Mouse (Mus musculus) CH12.LX (cell line): ENCODE measurements around the gene Galnt12. TPM values are rescaled to one million over a fixed set of nuclear protein-coding genes. Genes with fewer than 3 reads are reported as not detected.

Source experiments
- DNase-seq: peaks from one replicate; pipeline ENCODE4 v3.0.0-alpha.2; 2013; ENCODE audit errors: extremely low read depth
- H3K27ac ChIP-seq: 2 replicates; pipeline ENCODE4 v1.5.1; 2012; ENCODE audit warnings: low read depth, mild to moderate bottlenecking, control low read depth, moderate library complexity; ENCODE audit not compliant: insufficient read depth
- H3K27me3 ChIP-seq: replicated peaks from 2 replicates; pipeline ENCODE3; 2012; ENCODE audit warnings: inconsistent platforms
- H3K36me3 ChIP-seq, 2 experiments: replicated peaks in 1 of 2; 2 replicates each; pipeline versions ENCODE3 to v1.6.1; 2012; ENCODE audit warnings: inconsistent platforms in 1 of 2, low read length in 1 of 2, mild to moderate bottlenecking in 1 of 2, mixed read lengths in 1 of 2, moderate library complexity in 1 of 2; ENCODE audit not compliant: control insufficient read depth in 1 of 2, insufficient read depth in 1 of 2
- H3K4me1 ChIP-seq, 2 experiments: 2 replicates each; pipeline ENCODE4 v1.6.1; 2012; ENCODE audit warnings: inconsistent platforms in 1 of 2, moderate library complexity in 1 of 2; ENCODE audit not compliant: insufficient read depth in 2 of 2, control insufficient read depth in 1 of 2
- H3K4me2 ChIP-seq: 2 replicates; pipeline ENCODE4 v1.6.1; 2012; ENCODE audit warnings: low read depth, mild to moderate bottlenecking, control low read depth; ENCODE audit not compliant: poor library complexity, insufficient read depth, severe bottlenecking
- H3K4me3 ChIP-seq, 3 experiments: fragments of 150-350 bp in 1 of 3; sonication (generic) in 1 of 3; replicated peaks in 1 of 3; 2 replicates each; pipeline versions ENCODE3 to v1.5.1; 2011 to 2012; ENCODE audit warnings: low read depth in 2 of 3, low read length in 2 of 3, mild to moderate bottlenecking in 2 of 3, moderate library complexity in 2 of 3, control low read depth in 1 of 3, improper control_type of control experiment in 1 of 3, inconsistent platforms in 1 of 3, mixed read lengths in 1 of 3; ENCODE audit not compliant: poor library complexity in 1 of 3
- H3K79me2 ChIP-seq: replicated peaks from 2 replicates; pipeline ENCODE4 v1.6.1; 2012; ENCODE audit warnings: mild to moderate bottlenecking, moderate library complexity; ENCODE audit not compliant: control insufficient read depth, poor library complexity, insufficient read depth, severe bottlenecking; ENCODE audit errors: extremely low read depth
- H3K9ac ChIP-seq: 2 replicates; pipeline ENCODE4 v1.6.1; 2012; ENCODE audit warnings: low read depth, mild to moderate bottlenecking, control low read depth, moderate library complexity; ENCODE audit not compliant: insufficient read depth
- H3K9me3 ChIP-seq: replicated peaks from 2 replicates; pipeline ENCODE3; 2012; ENCODE audit warnings: low read length, inconsistent platforms, mixed read lengths
- BHLHE40 ChIP-seq: IDR thresholded peaks from 2 replicates; pipeline ENCODE4 v1.6.1; 2011; ENCODE audit warnings: mild to moderate bottlenecking, low read depth, low read length, improper control_type of control experiment
- CTCF ChIP-seq, 2 experiments: IDR thresholded peaks in 1 of 2; conservative IDR thresholded peaks in 1 of 2; 2 replicates each; pipeline ENCODE4 v1.5.1; 2011 to 2012; ENCODE audit warnings: low read depth in 2 of 2, low read length in 2 of 2, improper control_type of control experiment in 1 of 2, inconsistent platforms in 1 of 2, mild to moderate bottlenecking in 1 of 2, moderate library complexity in 1 of 2
- E2F4 ChIP-seq: IDR thresholded peaks from 2 replicates; pipeline ENCODE4 v1.6.1; 2011; ENCODE audit warnings: low read depth, low read length, improper control_type of control experiment; ENCODE audit not compliant: insufficient replicate concordance
- ELF1 ChIP-seq: IDR thresholded peaks from 2 replicates; pipeline ENCODE4 v1.6.1; 2014; ENCODE audit warnings: low read depth, mild to moderate bottlenecking, inconsistent platforms, low read length, improper control_type of control experiment
- EP300 ChIP-seq: IDR thresholded peaks from 2 replicates; pipeline ENCODE4 v1.6.1; 2011; ENCODE audit warnings: low read length, improper control_type of control experiment
- ETS1 ChIP-seq: conservative IDR thresholded peaks from 2 replicates; pipeline ENCODE4 v1.6.1; 2012; ENCODE audit warnings: low read depth, mild to moderate bottlenecking, inconsistent platforms, low read length, improper control_type of control experiment, moderate library complexity
- HCFC1 ChIP-seq: IDR thresholded peaks from 2 replicates; pipeline ENCODE4 v1.6.1; 2012; ENCODE audit warnings: low read depth, mild to moderate bottlenecking, inconsistent platforms, low read length, improper control_type of control experiment
- IRF4 ChIP-seq: IDR thresholded peaks from 2 replicates; pipeline ENCODE4 v1.6.1; 2014; ENCODE audit warnings: low read depth, mild to moderate bottlenecking, inconsistent platforms, low read length, improper control_type of control experiment
- JUN ChIP-seq: IDR thresholded peaks from 2 replicates; pipeline ENCODE4 v1.6.1; 2011; ENCODE audit warnings: low read depth, mild to moderate bottlenecking, low read length, improper control_type of control experiment, moderate library complexity; ENCODE audit not compliant: insufficient read depth
- JUND ChIP-seq: conservative IDR thresholded peaks from 2 replicates; pipeline ENCODE4 v1.6.1; 2011; ENCODE audit warnings: low read depth, low read length, improper control_type of control experiment
- KAT2A ChIP-seq: IDR thresholded peaks from 2 replicates; pipeline ENCODE4 v1.6.1; 2012; ENCODE audit warnings: low read length, improper control_type of control experiment, inconsistent platforms; ENCODE audit not compliant: insufficient replicate concordance
- MAX ChIP-seq: IDR thresholded peaks from 2 replicates; pipeline ENCODE4 v1.6.1; 2011; ENCODE audit warnings: low read length, improper control_type of control experiment
- MAZ ChIP-seq: IDR thresholded peaks from 2 replicates; pipeline ENCODE4 v1.6.1; 2012; ENCODE audit warnings: low read depth, mild to moderate bottlenecking, inconsistent platforms, low read length, improper control_type of control experiment, moderate library complexity
- MXI1 ChIP-seq: IDR thresholded peaks from 2 replicates; pipeline ENCODE4 v1.6.1; 2011; ENCODE audit warnings: mild to moderate bottlenecking, low read depth, low read length, improper control_type of control experiment
- MYC ChIP-seq: IDR thresholded peaks from 2 replicates; pipeline ENCODE4 v1.6.1; 2011; ENCODE audit warnings: low read depth, mild to moderate bottlenecking, improper control_type of control experiment, low read length
- NELFE ChIP-seq: IDR thresholded peaks from 2 replicates; pipeline ENCODE4 v1.6.1; 2011; ENCODE audit warnings: low read depth, low read length, improper control_type of control experiment
- PAX5 ChIP-seq: IDR thresholded peaks from 2 replicates; pipeline ENCODE4 v1.6.1; 2012; ENCODE audit warnings: low read length, inconsistent platforms, mixed read lengths
- POLR2A ChIP-seq: IDR thresholded peaks from 2 replicates; pipeline ENCODE4 v1.6.1; 2011; ENCODE audit warnings: low read depth, mild to moderate bottlenecking, improper control_type of control experiment, low read length
- RAD21 ChIP-seq: IDR thresholded peaks from 2 replicates; pipeline ENCODE4 v1.6.1; 2011; ENCODE audit warnings: low read depth, mild to moderate bottlenecking, low read length, improper control_type of control experiment, moderate library complexity
- SIN3A ChIP-seq: IDR thresholded peaks from 2 replicates; pipeline ENCODE4 v1.6.1; 2012; ENCODE audit warnings: low read length, improper control_type of control experiment, inconsistent platforms
- SMC3 ChIP-seq: IDR thresholded peaks from 2 replicates; pipeline ENCODE4 v1.6.1; 2011; ENCODE audit warnings: low read depth, low read length, improper control_type of control experiment
- TBP ChIP-seq: conservative IDR thresholded peaks from 2 replicates; pipeline ENCODE4 v1.6.1; 2011; ENCODE audit warnings: low read depth, low read length, improper control_type of control experiment
- USF1 ChIP-seq: IDR thresholded peaks from 2 replicates; pipeline ENCODE4 v1.6.1; 2014; ENCODE audit warnings: low read depth, mild to moderate bottlenecking, inconsistent platforms, low read length, improper control_type of control experiment
- USF2 ChIP-seq: conservative IDR thresholded peaks from 2 replicates; pipeline ENCODE4 v1.6.1; 2011; ENCODE audit warnings: low read depth, low read length, improper control_type of control experiment
- ZC3H11A ChIP-seq: IDR thresholded peaks from 2 replicates; pipeline ENCODE4 v1.6.1; 2012; ENCODE audit warnings: low read depth, mild to moderate bottlenecking, inconsistent platforms, low read length, improper control_type of control experiment
- ZMIZ1 ChIP-seq: IDR thresholded peaks from 2 replicates; pipeline ENCODE4 v1.6.1; 2012; ENCODE audit warnings: low read depth, mild to moderate bottlenecking, inconsistent platforms, low read length, improper control_type of control experiment
- ZNF384 ChIP-seq: IDR thresholded peaks from 2 replicates; pipeline ENCODE4 v1.6.1; 2012; ENCODE audit warnings: low read depth, low read length, improper control_type of control experiment, inconsistent platforms
- dilution Hi-C: fragments of 300-500 bp; cut with MboI; formaldehyde crosslinking; loops from 2 replicates; pipeline ENCODE4 v1.14.3; 2020; ENCODE audit warnings: low sequenced_read_pairs; ENCODE audit not compliant: extremely low pct_unique_long_range_greater_than_20kb, extremely low pct_ligation_motif_present
- in situ Hi-C: fragments of 300-500 bp; cut with MboI; formaldehyde crosslinking; loops from 3 replicates; pipeline ENCODE4 v1.14.3; 2019; ENCODE audit warnings: low sequenced_read_pairs, low pct_ligation_motif_present, low pct_unique_long_range_greater_than_20kb, mixed read lengths
- polyA plus RNA-seq: library from polyadenylated mRNA; unstranded; fragments of >175 nt; gene quantifications from 2 replicates; pipeline ENCODE4 v1.2.1, GENCODE M21; 2012; ENCODE audit warnings: low read depth; ENCODE audit not compliant: insufficient read length
- total RNA-seq, 2 experiments: library from RNA; depleted of rRNA; stranded (reverse); fragments of 300-350 nt in 1 of 2; fragments of >200 nt in 1 of 2; gene quantifications; 2 replicates each; pipeline ENCODE4 v1.2.3; 2012 to 2014

Gene Galnt12
- total and polyA plus RNA-seq, 3 experiments: 15.8 to 16.4 (median 16.1) TPM

GRCm38 (mm10) chr4:47112560-47112959, 20.9 kb downstream of the Galnt12 start:
- Histone ChIP-seq H3K4me2 (no peak overlapping the region), H3K79me2 (no peaks in the 10 kb centered on the region), H3K9ac (no peak overlapping the region), H3K4me3 (no peak overlapping the region), H3K36me3 (peaks cover 0 to 82% of the 10 kb centered on the region in 2 experiments), H3K9me3 (peaks cover 6% of the 10 kb centered on the region), H3K27ac (no peak overlapping the region), H3K4me1 (peaks cover 0 to 19% of the 10 kb centered on the region in 2 experiments; a peak in 2 of 4 replicates), H3K27me3 (no peaks in the 10 kb centered on the region)
- dilution Hi-C loops: no loop called here
- no peak for DNase-seq
- in situ Hi-C loops: no loop called here
- TF ChIP-seq ELF1 (no peak), MYC (no peak), JUND (no peak), SMC3 (no peak), MXI1 (no peak), E2F4 (no peak), MAX (no peak), EP300 (no peak), TBP (no peak), POLR2A (no peak), NELFE (no peak), ZNF384 (no peak), IRF4 (no peak), HCFC1 (no peak)

- dilution Hi-C loops (no loop called here), in situ Hi-C loops (loop anchor here (10.0 kb wide), 2 partner anchors 233 to 263 kb away; partner anchors contain the start of gene Tgfbr1)
- H3K9me3 ChIP-seq: peaks cover 7% of the 10 kb centered on the region
Measured at GRCm38 (mm10) chr4:47122051-47122706, 30.5 kb downstream of the Galnt12 start.

More at GRCm38 (mm10) chr4:47122051-47122706, 30.5 kb downstream of the Galnt12 start:
- no peak overlapping the region for H3K27ac ChIP-seq
- peaks cover 3 to 70% of the 10 kb centered on the region in 2 experiments for H3K36me3 ChIP-seq
- H3K4me3 ChIP-seq: no peak overlapping the region
- TF ChIP-seq PAX5 (no peak), CTCF (conservative IDR thresholded peaks at IDR 0.05 in 1 of 2, IDR thresholded peaks at IDR 0.05 in 1 of 2; ENCODE audit: low read depth in 2 of 2, low read length in 2 of 2) (peak; percentile 77 to 82), SMC3 (peak; percentile 75), ZNF384 (no peak), IRF4 (no peak), EP300 (no peak), MAZ (no peak), KAT2A (no peak), ZC3H11A (no peak), USF1 (no peak), TBP (no peak), E2F4 (no peak), BHLHE40 (no peak), ZMIZ1 (no peak), JUN (no peak), USF2 (no peak), POLR2A (no peak), RAD21 (peak; percentile 55), SIN3A (no peak), ETS1 (no peak)
- H3K4me1 ChIP-seq: peaks cover 0 to 10% of the 10 kb centered on the region in 2 experiments; a peak in 1 of 4 replicates
- DNase-seq: peak; percentile 52
- H3K79me2 ChIP-seq: no peaks in the 10 kb centered on the region
- H3K9ac ChIP-seq: no peak overlapping the region
- H3K27me3 ChIP-seq: no peaks in the 10 kb centered on the region
- no peak overlapping the region for H3K4me2 ChIP-seq
